Mouse (Mus musculus): ENCODE data around the gene Adamts18.

DNA sequence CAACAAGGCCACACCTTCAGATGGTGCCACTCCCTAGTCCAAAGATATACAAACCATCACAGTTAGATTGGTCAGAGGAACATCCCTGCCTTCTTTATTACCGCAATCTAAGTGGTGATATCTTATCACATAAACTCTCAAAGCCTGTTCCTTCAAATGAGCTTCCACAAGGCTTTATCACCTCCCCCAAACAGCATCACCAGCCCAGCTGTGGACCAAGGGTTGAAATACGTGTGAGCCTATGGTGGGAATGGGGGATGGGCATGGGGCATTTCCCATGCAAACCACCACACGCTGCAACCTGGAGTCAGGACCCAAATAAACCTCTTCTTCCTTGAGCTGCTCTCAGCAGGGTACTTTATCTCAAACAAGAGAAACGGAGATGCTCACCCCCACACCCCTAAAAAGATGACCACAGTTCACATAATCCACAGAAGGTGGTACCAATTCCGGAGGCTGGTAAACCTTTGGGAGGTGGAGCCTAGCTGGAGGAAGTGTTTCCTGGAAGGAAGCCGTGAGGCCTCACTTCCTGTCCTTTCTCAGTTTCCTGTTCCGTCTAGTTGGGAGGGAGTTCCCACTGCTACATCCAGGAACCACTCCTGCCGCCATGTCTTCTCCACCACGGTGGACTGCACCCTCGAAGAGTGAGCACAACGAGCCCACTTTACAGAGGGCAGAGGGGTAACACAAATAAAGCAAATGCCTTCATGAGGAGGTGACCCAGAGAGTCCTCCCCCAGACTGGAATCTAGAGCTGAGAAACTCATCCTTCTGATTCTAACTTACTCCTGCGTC lies 11.5 kb upstream of the Adamts18 start:
- no peak for TF ChIP-seq CTCF (IDR thresholded peaks at IDR 0.05; ENCODE audit: control insufficient read depth, insufficient read depth, insufficient read length)
- no peak for TF ChIP-seq MYOD1 (IDR thresholded peaks at IDR 0.05; ENCODE audit: control insufficient read depth, insufficient read length, low read depth)
- TF ChIP-seq MYOG (IDR thresholded peaks at IDR 0.05; ENCODE audit: control insufficient read depth, extremely low read depth, insufficient read length), result no peak
- no peak for TF ChIP-seq FOSL1 (IDR thresholded peaks at IDR 0.05; ENCODE audit: insufficient read depth, low read length, poor library complexity, severe bottlenecking)
- TF ChIP-seq USF1 (IDR thresholded peaks at IDR 0.05; ENCODE audit: low read depth), result no peak
- no peak for TF ChIP-seq MAX (IDR thresholded peaks at IDR 0.05)
